Mouse (Mus musculus): ENCODE data around the gene Sec61a2. TPM values are rescaled to one million over a fixed set of nuclear protein-coding genes. Genes with fewer than 3 reads are reported as not detected.

Sec61a2 gene
- total RNA-seq (2022) = 100 to 1,000 TPM in 2 of 4 experiments, 10 to 100 TPM in 2; 88.3 to 135 (median 101) TPM

DNA sequence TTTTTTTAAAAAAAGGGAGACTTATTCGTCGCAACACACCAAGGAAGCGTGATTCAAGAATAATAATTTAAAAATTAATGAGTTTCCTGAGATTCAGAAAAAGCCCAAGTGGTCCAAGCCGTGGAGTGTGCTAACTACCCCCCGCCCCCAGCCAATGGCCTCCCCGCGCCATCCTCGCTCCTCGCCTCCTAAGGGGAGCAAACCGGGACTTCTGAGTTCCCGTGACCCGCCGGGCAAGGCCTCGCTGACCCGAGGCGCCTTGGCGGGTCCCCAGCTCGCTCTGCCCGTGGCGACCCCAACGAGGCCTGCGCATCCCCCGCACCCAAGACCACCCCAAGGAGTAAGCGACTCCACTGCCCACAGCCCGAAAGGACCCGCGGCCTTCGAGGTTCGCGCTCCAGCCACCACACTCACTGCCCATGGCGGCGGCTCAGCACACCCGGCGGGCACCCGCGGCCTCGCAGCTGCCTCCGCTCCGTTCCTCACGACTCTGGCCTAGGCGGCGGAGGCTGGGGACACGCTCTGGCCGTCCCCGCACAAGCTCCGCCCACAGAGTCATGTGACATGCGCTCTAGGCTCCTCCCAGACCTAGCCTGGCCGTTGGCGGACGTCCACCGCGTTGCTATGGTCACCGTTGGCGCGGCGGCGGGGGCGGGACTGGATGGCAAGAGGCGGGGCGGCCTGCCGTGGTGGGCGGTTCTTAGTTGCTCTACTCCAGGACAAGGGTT lies at the start of gene Sec61a2:
Gene Sec61a2, minus strand, starts transcription at position 590 of the 728 bp plus-strand sequence.
- peak; percentile 97 to 99 for DNase-seq (ENCODE audit: low spot score in 2 of 2)

GRCm38 (mm10) chr2:5943071-5943470 lies 47.8 kb upstream of the Sec61a2 start:
- no peak for DNase-seq (ENCODE audit: low spot score in 2 of 2)

- DNase-seq (ENCODE audit: low spot score in 2 of 2) = peak; percentile 59 to 60
Measured at GRCm38 (mm10) chr2:5942416-5943032, 47.3 kb upstream of the Sec61a2 start, which contains the start of gene Dhtkd1. Gene Dhtkd1 (minus strand): TSS chr2:5942792.

GRCm38 (mm10) chr2:5941861-5942415 lies 46.7 kb upstream of the Sec61a2 start:
- no peak for DNase-seq (ENCODE audit: low spot score in 2 of 2)

DNA sequence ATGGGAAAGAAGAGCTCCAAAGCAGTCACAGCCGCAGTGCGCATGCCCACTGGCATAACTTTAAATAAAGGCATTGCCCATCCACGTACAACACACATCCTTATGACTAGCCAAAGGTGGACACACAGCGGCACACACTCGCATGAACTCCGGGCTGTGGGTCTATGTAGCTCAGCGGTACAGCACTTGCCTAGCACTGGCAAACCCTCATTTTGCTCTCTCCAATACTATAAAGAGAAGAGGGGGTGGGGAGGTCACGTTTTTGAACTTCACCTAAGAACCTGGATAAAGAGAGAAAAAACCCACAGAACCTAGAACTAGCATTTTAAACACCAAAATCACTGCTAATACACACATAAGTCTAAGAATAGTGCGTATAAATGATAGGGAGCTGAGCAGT lies 45.7 kb upstream of the Sec61a2 start:
- DNase-seq (ENCODE audit: low spot score in 2 of 2) = no peak

GRCm38 (mm10) chr2:5939911-5940310 lies 44.7 kb upstream of the Sec61a2 start:
- DNase-seq (ENCODE audit: low spot score in 2 of 2) = no peak

- no peak for DNase-seq (ENCODE audit: low spot score in 2 of 2)
Measured at GRCm38 (mm10) chr2:5939319-5939718, 44.1 kb upstream of the Sec61a2 start.

DNA sequence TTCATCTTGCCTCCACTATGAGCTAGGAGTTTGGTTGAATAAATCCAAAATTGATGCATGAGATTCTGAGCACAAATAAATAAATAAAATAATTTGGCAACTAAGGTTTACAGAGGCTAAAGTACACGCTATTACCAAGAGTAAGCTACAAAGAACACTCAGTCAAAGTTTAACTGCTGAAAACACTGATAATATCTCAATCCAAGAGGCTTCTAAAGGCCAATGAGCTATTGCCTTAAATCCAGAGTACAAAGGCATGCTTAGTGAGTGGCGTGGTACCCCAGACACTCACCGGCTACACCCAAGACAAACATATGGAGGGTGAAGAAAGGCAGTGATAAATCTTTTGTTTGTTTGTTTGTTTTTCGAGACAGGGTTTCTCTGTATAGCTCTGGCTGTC lies 41.3 kb upstream of the Sec61a2 start:
- no peak for DNase-seq (ENCODE audit: low spot score in 2 of 2)

- DNase-seq (ENCODE audit: low spot score in 2 of 2) = no peak
Measured at GRCm38 (mm10) chr2:5936068-5936467, 40.8 kb upstream of the Sec61a2 start.

GRCm38 (mm10) chr2:5934936-5935335 lies 39.7 kb upstream of the Sec61a2 start:
- no peak for DNase-seq (ENCODE audit: low spot score in 2 of 2)

GRCm38 (mm10) chr2:5931938-5932337 lies 36.7 kb upstream of the Sec61a2 start:
- no peak for DNase-seq (ENCODE audit: low spot score in 2 of 2)

GRCm38 (mm10) chr2:5930291-5931054 lies 35.2 kb upstream of the Sec61a2 start:
- DNase-seq (ENCODE audit: low spot score in 2 of 2) = no peak

GRCm38 (mm10) chr2:5929793-5930192 lies 34.6 kb upstream of the Sec61a2 start:
- DNase-seq (ENCODE audit: low spot score in 2 of 2) = no peak

DNA sequence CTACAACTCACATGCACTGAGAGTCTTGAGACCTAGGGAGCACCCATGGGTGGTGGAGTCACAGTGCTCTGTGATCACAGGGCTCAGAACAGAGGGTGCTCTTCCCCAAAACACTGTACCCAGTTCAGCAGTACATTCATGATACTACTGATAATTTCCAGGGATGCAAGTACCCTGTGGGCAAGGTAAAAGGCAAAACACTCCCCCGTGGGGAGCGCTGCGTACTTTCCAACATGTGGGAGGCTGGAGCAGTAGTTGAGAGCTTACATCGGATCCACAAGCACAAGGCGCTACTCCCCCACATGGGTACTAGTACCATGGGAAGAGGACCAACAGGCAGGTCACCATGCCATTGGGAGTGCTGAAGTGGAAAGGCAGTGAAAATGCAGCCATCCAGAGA lies 32.2 kb upstream of the Sec61a2 start:
- DNase-seq (ENCODE audit: low spot score in 2 of 2) = no peak

GRCm38 (mm10) chr2:5923786-5924185 lies 28.6 kb upstream of the Sec61a2 start:
- DNase-seq (ENCODE audit: low spot score in 2 of 2) = no peak

DNA sequence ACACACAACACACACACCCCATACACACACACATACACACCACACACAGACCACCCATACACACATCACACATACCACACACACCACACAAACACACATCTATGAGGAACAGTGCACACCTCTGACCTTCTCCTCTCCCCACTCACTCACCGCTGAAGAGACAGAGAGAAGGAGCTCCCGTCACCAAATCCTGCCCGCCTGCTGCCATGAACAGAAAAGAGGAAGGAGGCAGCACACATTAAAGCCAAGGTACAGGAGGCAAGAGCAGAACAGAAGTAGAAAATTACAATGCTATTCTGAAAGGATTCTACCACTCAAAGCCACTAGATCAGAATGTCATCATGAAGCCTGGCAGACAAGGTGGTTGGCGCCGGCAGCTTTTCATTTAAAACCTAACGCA lies 27.6 kb upstream of the Sec61a2 start:
- DNase-seq (ENCODE audit: low spot score in 2 of 2) = no peak

- no peak for DNase-seq (ENCODE audit: low spot score in 2 of 2)
Measured at GRCm38 (mm10) chr2:5911282-5911965, 16.2 kb upstream of the Sec61a2 start.

DNA sequence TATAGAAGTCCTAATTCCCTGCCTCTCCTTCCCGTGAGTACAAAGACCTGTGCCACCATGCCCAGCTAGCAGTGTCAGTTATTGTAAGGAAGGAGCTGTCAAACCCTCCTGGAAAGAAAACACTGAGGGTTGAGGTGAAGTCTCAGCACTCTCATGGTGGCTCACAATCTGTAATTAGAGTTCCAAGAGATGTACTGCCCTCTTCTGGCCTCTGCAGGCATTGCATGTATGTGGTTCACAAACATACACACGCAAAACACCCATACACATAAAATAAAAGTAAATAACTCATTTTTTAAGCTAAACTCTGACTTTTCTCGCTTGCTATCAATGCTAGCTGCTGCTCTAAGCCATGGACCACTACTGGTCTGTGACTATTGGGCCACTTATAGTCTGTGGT lies 11.4 kb upstream of the Sec61a2 start:
- DNase-seq (ENCODE audit: low spot score in 2 of 2) = no peak

- peak; percentile 51 to 71 for DNase-seq (ENCODE audit: low spot score in 2 of 2)
Measured at GRCm38 (mm10) chr2:5906092-5906491, 10.9 kb upstream of the Sec61a2 start.

DNA sequence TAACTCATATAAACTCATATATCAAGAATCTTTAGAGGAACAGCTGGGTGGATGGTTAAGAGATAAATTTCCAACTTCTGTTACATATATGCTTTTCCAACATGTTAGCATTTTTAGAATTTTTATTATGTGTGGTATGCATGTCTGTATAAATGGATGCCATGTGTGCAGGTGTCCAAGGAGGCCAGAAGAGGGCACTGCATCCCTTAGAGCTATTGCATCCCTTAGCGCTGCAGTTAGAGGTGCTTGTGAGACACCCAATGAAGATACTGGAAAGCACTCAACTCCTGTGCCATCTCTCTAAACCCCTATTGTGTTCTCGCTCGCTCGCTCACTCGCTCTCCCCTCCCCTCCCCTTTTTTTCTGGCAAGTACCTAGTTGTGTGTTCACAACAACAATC lies 4.9 kb upstream of the Sec61a2 start:
- DNase-seq (ENCODE audit: low spot score in 2 of 2) = no peak

- no peak for DNase-seq (ENCODE audit: low spot score in 2 of 2)
Measured at GRCm38 (mm10) chr2:5894296-5894695, 936 bp downstream of the Sec61a2 start.
